Mouse (Mus musculus) yolk sac, embryonic 10.5 days (tissue): ENCODE measurements around the gene Farp2.
"Not testable (repeated sequence)": the region's sequence is repeated elsewhere in the genome, so short reads cannot be mapped to it uniquely, and the experiment has no call there.

Source experiments
- DNase-seq: peaks from one replicate; pipeline ENCODE4 v3.0.0-alpha.2; 2017; ENCODE audit warnings: low spot score

Farp2 gene

DNA sequence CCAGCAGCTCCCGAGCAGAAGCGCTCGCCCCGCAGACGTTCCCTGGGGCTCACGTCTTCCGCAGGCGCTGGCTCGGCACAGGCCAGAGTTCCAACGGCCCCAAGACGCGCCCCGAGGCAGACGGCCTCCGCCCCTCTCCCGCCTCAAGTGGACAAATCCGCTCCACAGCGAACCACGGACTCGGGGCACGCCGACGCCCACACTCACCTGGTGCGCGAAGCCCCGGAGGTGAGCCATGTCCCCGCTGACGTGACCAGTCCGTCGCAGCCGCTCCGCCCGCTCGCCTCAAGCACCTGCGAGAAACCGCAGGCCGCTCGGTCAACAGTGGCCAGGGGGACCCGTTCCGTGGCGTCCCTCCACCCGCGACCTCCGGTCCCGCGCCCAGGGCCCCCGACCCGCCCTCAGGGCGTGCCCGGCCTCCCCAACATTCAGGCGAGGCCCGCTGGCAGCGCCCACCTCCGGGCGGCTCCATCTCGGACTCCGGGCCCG is 123.3 kb downstream of the Farp2 start:
- DNase-seq, result no peak

DNA sequence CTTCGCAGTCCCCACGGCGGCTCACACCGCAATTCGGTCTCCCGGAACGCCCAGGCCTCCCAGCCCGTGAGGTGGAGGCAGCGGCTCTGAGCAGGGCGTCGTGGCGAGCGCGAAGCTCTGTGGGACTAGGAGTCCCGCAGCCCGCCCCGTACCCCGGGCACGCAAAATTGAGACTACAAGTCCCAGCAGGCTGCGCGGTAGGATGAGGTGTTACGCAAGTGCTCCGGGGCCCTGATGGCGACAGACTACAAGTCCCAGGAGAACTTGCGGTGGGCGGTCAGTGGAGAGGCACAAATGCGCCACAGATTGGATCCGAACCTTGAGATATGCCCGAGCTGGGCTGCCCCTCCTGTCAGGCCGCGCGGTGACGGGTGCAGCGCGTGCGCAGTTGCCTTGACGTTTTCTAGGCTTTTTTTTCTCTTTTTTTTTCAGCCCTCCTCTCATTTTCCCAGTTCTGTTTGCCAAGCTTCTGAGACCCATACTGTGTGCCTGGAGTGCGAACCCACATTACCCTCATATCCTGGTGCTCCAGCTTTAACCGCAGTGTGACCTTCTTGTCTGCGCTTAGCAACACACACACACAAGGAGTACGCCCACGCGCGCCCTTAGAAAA is 123.8 kb downstream of the Farp2 start:
- peak; percentile 99 for DNase-seq

DNA sequence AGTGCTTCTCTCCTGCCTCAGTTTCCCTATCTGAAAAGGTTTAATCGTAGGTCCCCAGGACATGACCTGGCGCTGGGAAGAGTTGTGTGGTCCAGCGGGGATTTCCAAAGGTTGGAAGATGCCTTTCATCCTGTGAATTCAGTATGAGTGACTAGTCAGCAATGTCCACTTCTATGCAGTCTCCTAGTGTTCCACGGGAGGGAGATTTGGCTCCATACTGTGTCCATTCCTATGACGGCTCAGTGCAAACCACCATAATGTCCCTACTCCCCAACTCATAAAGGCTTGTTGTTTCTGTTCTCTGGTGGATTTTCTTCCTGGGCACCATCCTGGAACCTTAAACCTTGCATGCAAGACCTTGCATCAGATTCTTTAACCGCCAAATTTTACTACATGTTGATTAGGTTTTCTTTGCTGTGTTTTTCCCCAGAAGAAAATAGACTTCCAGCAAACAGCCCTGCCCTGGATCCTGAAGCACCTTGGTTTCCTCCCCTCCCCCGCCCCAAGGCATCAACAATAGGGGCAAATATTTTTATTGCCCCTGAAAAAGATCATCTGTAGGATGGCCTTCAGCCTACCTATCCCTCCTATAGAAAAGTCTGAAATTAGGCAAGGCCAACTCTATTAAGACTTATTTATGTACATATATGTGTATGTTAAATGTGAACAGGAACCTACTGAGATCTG is 124.5 kb downstream of the Farp2 start:
- DNase-seq, result no peak

DNA sequence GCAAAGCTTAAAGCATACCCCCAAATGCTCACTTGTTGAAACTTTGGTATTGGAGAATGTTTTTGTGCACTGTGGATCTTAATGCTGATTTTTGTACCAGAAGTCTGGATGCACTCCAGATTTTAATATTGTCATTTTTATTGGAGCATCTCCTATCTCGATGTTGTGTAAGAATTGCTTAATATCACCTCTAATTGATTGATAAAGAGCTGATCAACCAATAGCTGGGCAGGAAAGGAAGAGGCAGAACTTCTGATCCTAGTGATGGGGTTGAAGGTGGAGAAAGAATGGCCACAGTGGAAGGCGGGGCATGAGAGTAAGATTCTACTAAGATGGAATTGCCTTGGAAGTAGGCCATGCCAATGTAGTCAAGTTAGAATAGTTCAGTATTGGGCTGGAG is 130.1 kb downstream of the Farp2 start:
- DNase-seq, result no peak

DNA sequence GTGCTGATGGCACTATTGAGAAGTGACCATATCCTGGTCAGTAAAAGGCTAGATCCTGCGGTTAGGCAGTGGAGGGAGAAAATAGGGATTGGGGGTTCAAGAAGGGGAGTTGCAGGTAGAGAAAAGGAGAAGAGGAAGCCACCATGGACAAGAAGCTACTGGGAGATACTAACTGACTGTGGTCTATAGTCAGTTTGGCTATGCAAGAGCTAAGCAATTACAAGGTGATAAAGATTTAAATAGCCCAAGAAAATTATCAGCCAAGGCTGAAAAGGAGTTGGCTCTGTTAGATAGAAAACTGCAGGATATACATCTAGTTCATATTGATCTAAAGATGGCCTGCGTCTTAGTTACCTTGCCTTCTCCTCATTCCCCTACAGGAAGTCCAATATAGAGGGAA is 130.8 kb downstream of the Farp2 start:
- DNase-seq, result no peak

DNA sequence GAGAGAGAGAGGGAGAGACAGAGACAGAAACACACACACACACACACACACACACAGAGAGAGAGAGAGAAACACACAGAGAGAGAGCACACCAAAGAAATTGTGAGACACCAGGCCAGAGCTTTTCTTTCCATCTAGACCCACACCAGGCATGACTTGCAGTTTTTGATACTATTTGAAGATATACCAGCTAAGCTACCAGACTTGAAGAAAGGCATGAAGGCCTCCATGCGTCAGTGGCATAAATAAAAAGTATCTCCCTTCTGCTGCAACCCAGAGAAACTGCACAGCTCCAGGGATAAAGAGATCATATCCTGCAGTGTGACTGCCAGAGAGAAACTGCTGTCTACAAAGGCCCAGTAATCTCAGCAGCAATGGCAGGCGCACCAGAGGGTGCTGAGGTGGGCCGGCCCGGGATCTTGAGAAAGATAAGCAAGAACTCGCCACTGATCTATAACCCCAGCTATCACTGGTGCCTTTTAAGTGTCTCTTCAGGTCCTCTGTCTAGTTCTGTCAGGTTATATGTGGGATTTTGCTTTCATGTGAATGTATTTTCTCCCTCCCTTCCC is 137.8 kb downstream of the Farp2 start:
- no peak for DNase-seq

DNA sequence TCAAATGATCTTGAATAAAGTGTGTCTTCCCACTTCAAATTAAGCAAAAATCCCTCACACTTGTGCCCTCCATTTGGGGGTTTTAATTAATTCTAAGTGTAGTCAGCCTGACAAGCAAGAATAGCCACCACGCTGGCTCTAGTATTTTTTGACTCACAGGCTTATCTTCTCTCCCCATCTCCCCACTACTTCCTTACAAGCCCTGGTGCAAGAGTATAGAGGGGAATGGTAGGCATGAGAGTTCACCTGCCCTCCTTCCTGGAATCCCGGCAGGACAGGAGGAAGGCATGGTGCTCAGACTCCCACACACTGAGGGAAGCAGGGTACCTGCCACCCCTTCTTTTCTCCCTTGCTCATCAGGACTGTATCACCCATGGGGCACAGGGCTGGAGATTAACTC is 142.4 kb downstream of the Farp2 start:
- DNase-seq, result no peak

DNA sequence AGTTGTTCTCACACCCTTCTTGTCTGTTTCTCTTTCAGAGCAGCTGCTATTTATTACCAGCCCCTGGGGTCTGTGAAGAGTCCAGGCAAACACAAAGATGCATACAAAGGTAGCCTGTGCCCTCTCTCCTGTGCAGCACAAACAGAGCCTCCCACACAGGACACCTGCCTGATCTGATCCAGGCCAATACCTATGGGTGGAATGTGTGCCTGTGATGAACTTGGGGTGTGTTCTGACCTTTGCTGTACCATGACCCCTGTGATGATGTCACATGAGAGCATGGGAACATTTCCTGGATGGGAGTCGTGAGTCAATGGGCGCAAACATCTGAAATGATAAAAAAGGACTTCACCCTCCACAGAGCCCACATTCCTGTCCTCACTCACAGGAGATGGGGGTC is 142.9 kb downstream of the Farp2 start:
- no peak for DNase-seq

DNA sequence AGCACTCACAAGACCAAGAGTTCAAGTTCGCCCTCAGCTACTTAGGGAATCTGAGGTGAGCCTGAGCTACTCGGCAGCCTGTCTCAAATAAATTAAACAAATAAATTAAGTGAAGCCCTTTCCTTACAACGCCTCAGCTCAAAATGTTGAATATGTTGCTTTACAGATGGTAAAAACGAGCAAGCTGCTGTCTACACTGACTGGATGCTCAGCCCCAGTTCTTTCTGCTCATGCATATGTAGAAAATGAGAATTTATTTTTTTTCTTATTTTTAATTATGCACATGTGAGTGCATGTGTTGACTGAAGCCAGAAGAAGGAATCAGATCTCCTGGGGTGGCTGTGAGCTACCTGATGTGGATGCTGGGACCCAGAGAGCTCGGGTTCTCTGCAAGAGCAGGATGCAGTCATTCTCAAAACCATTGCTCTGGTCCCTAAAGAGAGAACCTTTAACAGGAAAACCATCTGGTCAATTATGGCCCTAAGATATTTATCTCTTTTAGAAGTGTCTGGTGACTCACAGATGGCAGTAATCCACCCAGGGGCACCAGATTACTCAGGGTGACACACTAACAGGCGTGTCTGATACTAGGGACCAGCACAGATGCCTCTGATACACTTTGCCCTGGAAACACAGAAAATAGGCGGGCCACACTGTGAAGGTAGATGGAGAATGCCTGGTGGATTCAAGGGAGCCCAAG is 144.6 kb downstream of the Farp2 start:
- no peak for DNase-seq

DNA sequence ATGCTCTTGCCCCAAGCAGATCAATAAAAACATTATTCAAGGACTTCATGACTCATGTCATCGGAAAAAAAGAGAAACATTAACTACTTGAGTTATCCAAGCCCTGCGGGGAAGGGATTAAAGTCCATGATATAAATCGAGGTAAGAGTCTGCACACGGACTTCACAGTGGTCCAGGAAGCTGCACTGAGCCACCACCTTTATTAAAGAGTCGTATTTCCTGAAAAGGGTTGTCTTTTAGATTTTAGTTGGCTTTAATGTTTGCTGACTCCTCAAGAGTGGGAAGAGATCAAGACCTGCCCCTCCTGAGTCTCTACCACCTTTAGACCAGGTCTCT is 145.1 kb downstream of the Farp2 start:
- DNase-seq, result no peak

DNA sequence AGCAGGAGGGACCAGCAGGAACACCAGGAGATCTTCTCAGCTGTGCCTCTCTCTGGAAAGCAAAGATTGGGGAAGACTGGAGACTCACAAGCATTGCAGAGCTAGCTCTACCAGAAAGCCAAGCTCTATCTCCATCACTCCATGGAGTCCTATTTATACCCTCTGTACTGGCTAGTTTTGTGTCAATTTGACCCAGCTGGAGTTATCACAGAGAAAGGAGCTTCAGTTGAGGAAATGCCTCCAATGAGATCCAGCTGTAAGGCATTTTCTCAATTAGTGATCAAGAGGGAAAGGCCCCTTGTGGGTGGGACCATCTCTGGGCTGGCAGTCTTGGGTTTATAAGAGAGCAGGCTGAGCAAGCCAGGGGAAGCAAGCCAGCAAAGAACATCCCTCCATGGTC is 146.7 kb downstream of the Farp2 start, which contains the start of gene Stk25:
TSS of gene Stk25 (minus strand) at position 101 of the 400 bp plus-strand sequence.
- not testable (repeated sequence) for DNase-seq

DNA sequence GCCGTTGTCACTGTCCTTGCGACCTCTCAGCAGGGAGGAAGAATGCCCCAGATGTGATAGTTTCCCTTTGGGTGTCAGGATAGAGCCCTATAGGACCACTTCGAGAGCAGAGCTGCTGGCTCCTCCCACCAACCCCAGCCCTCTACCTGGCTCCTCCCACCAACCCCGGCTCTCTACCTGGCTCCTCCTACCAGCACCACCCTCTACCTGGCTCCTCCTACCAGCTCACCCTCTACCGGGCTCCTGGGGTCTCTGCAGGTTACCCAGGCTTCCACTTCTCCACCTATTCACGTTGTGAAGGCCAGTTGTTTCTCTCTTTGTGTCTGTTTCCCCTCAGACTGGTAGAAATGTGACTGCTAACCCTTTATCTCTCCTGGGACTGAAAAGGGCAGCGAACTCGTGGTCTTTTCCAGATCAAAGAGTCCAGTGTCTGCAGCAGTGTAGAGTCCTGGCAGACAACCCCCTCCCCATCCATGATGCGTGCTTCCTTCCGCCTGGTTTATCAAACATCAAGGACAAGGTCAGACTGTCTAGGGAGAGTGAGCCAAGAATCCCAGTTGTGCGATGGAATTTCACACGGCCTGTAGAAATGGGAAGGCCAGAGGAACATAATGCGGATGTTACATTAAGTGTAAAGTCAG is 156.0 kb downstream of the Farp2 start:
- DNase-seq, result peak; percentile 20

DNA sequence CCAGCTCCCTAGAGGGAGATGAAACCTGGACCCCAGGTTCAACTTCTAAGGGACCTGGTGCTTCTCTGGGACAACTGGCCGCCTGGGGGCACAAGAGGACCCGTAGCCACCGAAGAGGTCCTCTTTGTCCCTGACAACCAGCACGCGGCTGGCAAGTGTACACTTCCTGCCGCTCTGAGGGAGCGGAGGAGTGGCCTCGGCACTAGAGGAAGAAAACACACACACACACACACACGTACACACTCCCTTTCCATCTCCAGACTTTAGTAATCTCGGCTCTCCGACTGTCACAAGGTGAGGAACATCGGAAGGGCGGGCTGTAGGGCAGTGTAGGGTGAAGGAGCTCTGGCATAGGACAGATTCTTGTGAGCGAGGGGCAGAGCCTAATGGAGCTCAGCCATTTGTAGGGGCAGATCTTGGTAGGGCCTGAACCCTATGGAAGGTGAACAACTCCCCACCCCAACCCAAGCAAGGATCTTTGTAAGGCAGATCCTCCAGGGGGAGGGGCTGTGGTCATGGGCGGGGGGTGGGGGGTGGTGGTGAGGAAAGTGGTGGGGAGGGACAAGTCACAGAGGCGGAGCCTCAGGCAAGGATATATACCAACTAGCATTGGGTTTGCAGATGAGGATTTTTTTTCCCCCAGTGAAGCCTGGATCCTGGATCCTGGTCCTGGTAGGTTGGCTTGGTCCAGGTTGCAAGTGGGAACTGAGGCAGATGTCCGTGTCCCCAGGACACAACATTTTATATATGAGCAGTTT is 157.1 kb downstream of the Farp2 start:
- peak; percentile 76 for DNase-seq

DNA sequence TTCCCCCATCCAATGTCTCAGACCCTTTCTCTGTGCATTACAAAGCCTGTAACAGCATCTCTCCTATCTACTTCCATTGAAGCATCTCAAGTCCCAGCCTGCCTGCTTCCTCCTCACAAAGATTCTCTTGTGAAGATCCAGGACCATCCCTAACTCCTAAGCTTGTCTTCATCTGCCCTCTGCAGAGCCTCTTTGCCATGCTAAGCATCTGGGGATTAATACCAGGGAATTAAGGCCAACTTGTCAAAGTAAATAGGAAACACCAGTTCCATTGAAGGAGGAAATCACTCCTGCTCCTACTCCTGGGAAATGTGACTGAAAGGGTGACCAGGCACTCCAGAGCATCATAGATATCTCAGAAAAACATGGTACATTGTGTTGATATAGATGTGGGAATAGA is 158.1 kb downstream of the Farp2 start:
- no peak for DNase-seq
